Mouse (Mus musculus): ENCODE data around the gene Mrgprg. TPM values are rescaled to one million over a fixed set of nuclear protein-coding genes. Genes with fewer than 3 reads are reported as not detected.

The Mrgprg gene
- not detected in 2 replicates for polyA plus RNA-seq (2014; fragmentation: Nextera tagmentation; extraction: Ambion mirVana)

GRCm38 (mm10) chr7:143766893-143767292 lies at the start of gene Mrgprg:
Gene Mrgprg, minus strand, starts transcription at chr7:143766993.
- DNase-seq (ENCODE audit: low spot score) = no peak
- Histone ChIP-seq H3K27me3 (replicated peaks; ENCODE audit: control insufficient read depth, insufficient read depth, low read length) (peaks cover 5% of the 10 kb centered on the region; the same call in 1 of the 2 replicates), H3K9ac (ENCODE audit: low read depth, low read length) (no peak within 1 kb of the TSS), H3K4me1 (ENCODE audit: control insufficient read depth, insufficient read depth, low read length) (no peaks in the 10 kb centered on the region), H3K27ac (replicated peaks; ENCODE audit: low read depth, low read length) (no peak within 1 kb of the TSS), H3K4me2 (ENCODE audit: low read depth, low read length) (no peak within 1 kb of the TSS), H3K9me3 (ENCODE audit: control insufficient read depth, low read length) (peaks cover under 1% of the 10 kb centered on the region; the same call in 1 of the 2 replicates), H3K36me3 (ENCODE audit: control insufficient read depth, insufficient read depth, low read length) (no peaks in the 10 kb centered on the region), H3K4me3 (ENCODE audit: low read depth, low read length) (no peak within 1 kb of the TSS)
- WGBS = 39% methylated on average over 6 of the region's 6 CpGs
- no peak for ATAC-seq (ENCODE audit: low read depth)

GRCm38 (mm10) chr7:143808909-143809308 lies 42.1 kb upstream of the Mrgprg start:
- Histone ChIP-seq H3K27ac (replicated peaks; ENCODE audit: low read depth, low read length) (no peak overlapping the region), H3K9ac (ENCODE audit: low read depth, low read length) (no peak overlapping the region), H3K36me3 (ENCODE audit: control insufficient read depth, insufficient read depth, low read length) (peaks cover 73% of the 10 kb centered on the region), H3K4me1 (ENCODE audit: control insufficient read depth, insufficient read depth, low read length) (no peaks in the 10 kb centered on the region), H3K4me3 (ENCODE audit: low read depth, low read length) (no peak overlapping the region), H3K27me3 (replicated peaks; ENCODE audit: control insufficient read depth, insufficient read depth, low read length) (no peaks in the 10 kb centered on the region), H3K4me2 (ENCODE audit: low read depth, low read length) (no peak overlapping the region), H3K9me3 (ENCODE audit: control insufficient read depth, low read length) (no peaks in the 10 kb centered on the region)
- DNase-seq (ENCODE audit: low spot score) (no peak), ATAC-seq (ENCODE audit: low read depth) (no peak)
- WGBS = 37% methylated on average over 1 of the region's 1 CpGs

GRCm38 (mm10) chr7:143805199-143805624 lies 38.4 kb upstream of the Mrgprg start:
- Histone ChIP-seq H3K9me3 (ENCODE audit: control insufficient read depth, low read length) (no peaks in the 10 kb centered on the region), H3K4me2 (ENCODE audit: low read depth, low read length) (no peak overlapping the region), H3K4me1 (ENCODE audit: control insufficient read depth, insufficient read depth, low read length) (no peaks in the 10 kb centered on the region), H3K27me3 (replicated peaks; ENCODE audit: control insufficient read depth, insufficient read depth, low read length) (no peaks in the 10 kb centered on the region), H3K9ac (ENCODE audit: low read depth, low read length) (no peak overlapping the region), H3K36me3 (ENCODE audit: control insufficient read depth, insufficient read depth, low read length) (peaks cover 60% of the 10 kb centered on the region), H3K4me3 (ENCODE audit: low read depth, low read length) (no peak overlapping the region), H3K27ac (replicated peaks; ENCODE audit: low read depth, low read length) (no peak overlapping the region)
- ATAC-seq (ENCODE audit: low read depth) (no peak), DNase-seq (ENCODE audit: low spot score) (peak; percentile 13)
- 78% methylated on average over 5 of the region's 5 CpGs for WGBS

GRCm38 (mm10) chr7:143801195-143802065 lies 34.6 kb upstream of the Mrgprg start:
- 81% methylated on average over 8 of the region's 8 CpGs for WGBS
- H3K36me3 ChIP-seq (ENCODE audit: control insufficient read depth, insufficient read depth, low read length) = peaks cover 65% of the 10 kb centered on the region
- H3K27ac ChIP-seq (replicated peaks; ENCODE audit: low read depth, low read length) = no peak overlapping the region
- ATAC-seq (ENCODE audit: low read depth) (no peak), DNase-seq (ENCODE audit: low spot score) (no peak)
- H3K4me2 ChIP-seq (ENCODE audit: low read depth, low read length) = no peak overlapping the region
- H3K9ac ChIP-seq (ENCODE audit: low read depth, low read length) = no peak overlapping the region
- no peaks in the 10 kb centered on the region for H3K9me3 ChIP-seq (ENCODE audit: control insufficient read depth, low read length)
- H3K4me3 ChIP-seq (ENCODE audit: low read depth, low read length) = no peak overlapping the region
- H3K27me3 ChIP-seq (replicated peaks; ENCODE audit: control insufficient read depth, insufficient read depth, low read length) = no peaks in the 10 kb centered on the region
- H3K4me1 ChIP-seq (ENCODE audit: control insufficient read depth, insufficient read depth, low read length) = no peaks in the 10 kb centered on the region

- Histone ChIP-seq H3K4me2 (ENCODE audit: low read depth, low read length) (no peak overlapping the region), H3K9ac (ENCODE audit: low read depth, low read length) (no peak overlapping the region), H3K4me3 (ENCODE audit: low read depth, low read length) (no peak overlapping the region), H3K27me3 (replicated peaks; ENCODE audit: control insufficient read depth, insufficient read depth, low read length) (no peaks in the 10 kb centered on the region), H3K4me1 (ENCODE audit: control insufficient read depth, insufficient read depth, low read length) (no peaks in the 10 kb centered on the region), H3K36me3 (ENCODE audit: control insufficient read depth, insufficient read depth, low read length) (peaks cover 69% of the 10 kb centered on the region), H3K9me3 (ENCODE audit: control insufficient read depth, low read length) (no peaks in the 10 kb centered on the region), H3K27ac (replicated peaks; ENCODE audit: low read depth, low read length) (no peak overlapping the region)
- ATAC-seq (ENCODE audit: low read depth) = no peak
- WGBS = 86% methylated on average over 1 of the region's 1 CpGs
- DNase-seq (ENCODE audit: low spot score) = no peak
Measured at GRCm38 (mm10) chr7:143800770-143801169, 34.0 kb upstream of the Mrgprg start.

- H3K9ac ChIP-seq (ENCODE audit: low read depth, low read length) = no peak overlapping the region
- H3K4me2 ChIP-seq (ENCODE audit: low read depth, low read length) = no peak overlapping the region
- H3K4me3 ChIP-seq (ENCODE audit: low read depth, low read length) = no peak overlapping the region
- DNase-seq (ENCODE audit: low spot score) (no peak), ATAC-seq (ENCODE audit: low read depth) (no peak)
- no peaks in the 10 kb centered on the region for H3K4me1 ChIP-seq (ENCODE audit: control insufficient read depth, insufficient read depth, low read length)
- H3K27me3 ChIP-seq (replicated peaks; ENCODE audit: control insufficient read depth, insufficient read depth, low read length) = no peaks in the 10 kb centered on the region
- WGBS = 86% methylated on average over 4 of the region's 4 CpGs
- no peaks in the 10 kb centered on the region for H3K9me3 ChIP-seq (ENCODE audit: control insufficient read depth, low read length)
- peaks cover 62% of the 10 kb centered on the region for H3K36me3 ChIP-seq (ENCODE audit: control insufficient read depth, insufficient read depth, low read length)
- H3K27ac ChIP-seq (replicated peaks; ENCODE audit: low read depth, low read length) = no peak overlapping the region
Measured at GRCm38 (mm10) chr7:143798783-143799182, 32.0 kb upstream of the Mrgprg start.

GRCm38 (mm10) chr7:143793121-143793520 lies 26.3 kb upstream of the Mrgprg start:
- DNase-seq (ENCODE audit: low spot score) (peak; percentile 34), ATAC-seq (ENCODE audit: low read depth) (peak; percentile 47; the same call in 1 of the 2 replicates)
- Histone ChIP-seq H3K27me3 (replicated peaks; ENCODE audit: control insufficient read depth, insufficient read depth, low read length) (no peaks in the 10 kb centered on the region), H3K4me3 (ENCODE audit: low read depth, low read length) (no peak overlapping the region), H3K4me2 (ENCODE audit: low read depth, low read length) (no peak overlapping the region), H3K27ac (replicated peaks; ENCODE audit: low read depth, low read length) (no peak overlapping the region), H3K4me1 (ENCODE audit: control insufficient read depth, insufficient read depth, low read length) (no peaks in the 10 kb centered on the region), H3K36me3 (ENCODE audit: control insufficient read depth, insufficient read depth, low read length) (peaks cover 28% of the 10 kb centered on the region), H3K9me3 (ENCODE audit: control insufficient read depth, low read length) (0 out of 2 replicates have a peak, but pooled peaks cover 6% of the 10 kb centered on the region), H3K9ac (ENCODE audit: low read depth, low read length) (no peak overlapping the region)
- WGBS = 63% methylated on average over 4 of the region's 4 CpGs

- Histone ChIP-seq H3K27ac (replicated peaks; ENCODE audit: low read depth, low read length) (no peak overlapping the region), H3K4me2 (ENCODE audit: low read depth, low read length) (no peak overlapping the region), H3K9me3 (ENCODE audit: control insufficient read depth, low read length) (0 out of 2 replicates have a peak, but pooled peaks cover 6% of the 10 kb centered on the region), H3K36me3 (ENCODE audit: control insufficient read depth, insufficient read depth, low read length) (peaks cover 22% of the 10 kb centered on the region), H3K9ac (ENCODE audit: low read depth, low read length) (no peak overlapping the region), H3K4me3 (ENCODE audit: low read depth, low read length) (no peak overlapping the region), H3K4me1 (ENCODE audit: control insufficient read depth, insufficient read depth, low read length) (no peaks in the 10 kb centered on the region), H3K27me3 (replicated peaks; ENCODE audit: control insufficient read depth, insufficient read depth, low read length) (no peaks in the 10 kb centered on the region)
- no peak for ATAC-seq (ENCODE audit: low read depth)
- DNase-seq (ENCODE audit: low spot score) = no peak
- WGBS = 76% methylated on average over 6 of the region's 6 CpGs
Measured at GRCm38 (mm10) chr7:143792336-143792985, 25.7 kb upstream of the Mrgprg start.
